Mouse (Mus musculus): ENCODE data around the gene Fbxl5.

The Fbxl5 gene

GRCm38 (mm10) chr5:43827366-43827765 is 5.9 kb upstream of the Fbxl5 start:
- DNase-seq (ENCODE audit: low read depth) = no peak

DNA sequence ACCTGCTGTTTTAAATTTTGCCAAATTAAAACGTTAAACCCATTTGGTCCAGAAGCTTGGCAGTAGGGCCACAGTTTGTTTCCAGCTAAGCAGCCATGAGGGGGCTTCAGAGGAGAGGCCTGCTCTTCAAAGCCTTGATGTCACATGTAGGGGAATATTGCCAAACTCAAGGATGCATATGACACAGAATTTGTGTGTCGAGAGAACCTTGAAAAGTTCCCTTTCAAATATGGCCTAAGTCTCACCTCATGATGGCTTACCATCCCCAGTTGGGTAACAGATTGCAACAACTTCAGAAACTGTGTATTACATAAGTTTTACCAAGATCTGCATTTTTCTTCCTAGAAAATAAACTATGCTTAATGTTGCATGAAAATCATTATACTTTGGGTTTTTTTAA is 5.4 kb upstream of the Fbxl5 start:
- DNase-seq (ENCODE audit: low read depth) = no peak

- DNase-seq (ENCODE audit: low read depth) = no peak
Observed at GRCm38 (mm10) chr5:43824580-43824979, 3.1 kb upstream of the Fbxl5 start.

GRCm38 (mm10) chr5:43822824-43823223 is 1.4 kb upstream of the Fbxl5 start:
- no peak for DNase-seq (ENCODE audit: low read depth)

- no peak for DNase-seq (ENCODE audit: low read depth)
Observed at GRCm38 (mm10) chr5:43822199-43822598, 761 bp upstream of the Fbxl5 start.

DNA sequence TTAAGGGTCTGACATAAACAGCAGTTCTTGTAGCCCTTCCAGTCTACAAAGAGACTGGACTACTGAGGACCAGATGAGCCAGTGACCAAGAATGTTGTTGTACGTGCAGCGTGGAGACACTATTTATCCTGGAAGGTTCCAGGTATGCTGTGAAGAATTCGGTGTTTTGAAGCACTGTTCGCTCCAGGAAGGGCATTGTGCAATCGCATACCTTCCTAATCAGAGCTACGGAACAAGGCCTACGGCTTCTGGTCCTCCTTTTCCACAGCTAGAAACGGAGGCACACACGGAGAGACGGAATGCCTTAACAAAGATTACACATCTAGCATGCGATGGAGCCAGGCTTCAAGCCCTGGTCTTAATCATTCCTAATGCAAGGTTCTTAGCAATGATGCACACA is 653 bp downstream of the Fbxl5 start:
- DNase-seq (ENCODE audit: low read depth) = no peak

DNA sequence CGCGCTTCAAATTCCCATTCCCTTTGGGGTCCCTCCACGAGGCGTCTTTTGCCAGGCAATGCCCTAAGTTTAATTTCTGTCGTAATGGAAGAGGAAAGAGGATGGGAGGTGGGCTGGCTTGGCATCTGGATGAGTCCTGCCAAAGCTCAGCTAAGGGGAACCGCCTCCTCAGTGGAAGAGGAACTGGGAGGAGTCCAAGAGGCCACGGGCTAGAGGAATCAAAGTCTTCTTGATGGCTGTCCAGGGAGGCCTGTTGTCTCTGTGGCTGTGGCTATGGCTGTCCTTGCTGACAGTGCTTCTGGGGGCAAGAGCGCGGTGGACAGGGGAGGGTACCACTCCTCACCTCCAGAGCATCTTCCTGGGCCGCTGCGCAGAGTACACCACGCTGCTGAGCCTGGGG is 2.7 kb downstream of the Fbxl5 start, which contains the start of gene Bst1:
Bst1 (plus strand) TSS at position 191 of the 400 bp plus-strand sequence.
- DNase-seq (ENCODE audit: low read depth) = no peak

GRCm38 (mm10) chr5:43815769-43816168 is 5.7 kb downstream of the Fbxl5 start:
- DNase-seq (ENCODE audit: low read depth) = no peak

GRCm38 (mm10) chr5:43814536-43814935 is 6.9 kb downstream of the Fbxl5 start:
- DNase-seq (ENCODE audit: low read depth) = no peak

DNA sequence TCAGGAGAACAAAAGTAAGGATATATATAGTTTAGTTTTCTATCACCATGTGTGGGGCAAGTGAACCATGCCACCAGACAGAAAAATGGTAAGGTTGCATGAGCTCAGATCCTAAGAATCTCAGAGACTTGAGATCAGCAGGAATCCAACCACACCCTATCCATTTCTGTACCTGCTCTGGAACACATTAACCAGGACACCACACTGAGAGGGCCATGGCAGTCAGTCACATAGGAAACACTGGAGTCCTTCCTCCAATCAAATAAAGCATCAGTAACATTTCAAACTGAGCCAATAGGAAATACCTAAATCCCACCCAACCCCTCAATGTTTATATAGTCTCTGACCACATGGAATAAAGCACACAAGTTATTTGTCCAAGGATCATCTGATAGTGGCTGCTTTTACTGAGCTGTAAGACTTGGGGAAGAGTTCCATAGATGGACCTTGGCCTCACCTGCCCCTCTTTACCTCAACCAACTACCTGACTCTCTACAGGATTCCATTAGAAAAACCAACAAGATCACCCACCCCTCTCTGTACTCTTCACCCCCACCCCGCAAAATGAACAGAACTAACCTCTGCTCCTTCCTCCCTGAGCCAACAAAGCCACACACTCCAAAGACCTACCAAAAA is 10.9 kb downstream of the Fbxl5 start:
- DNase-seq (ENCODE audit: low read depth) = no peak

- DNase-seq (ENCODE audit: low read depth) = peak; percentile 63
Observed at GRCm38 (mm10) chr5:43807744-43808696, 13.4 kb downstream of the Fbxl5 start.

DNA sequence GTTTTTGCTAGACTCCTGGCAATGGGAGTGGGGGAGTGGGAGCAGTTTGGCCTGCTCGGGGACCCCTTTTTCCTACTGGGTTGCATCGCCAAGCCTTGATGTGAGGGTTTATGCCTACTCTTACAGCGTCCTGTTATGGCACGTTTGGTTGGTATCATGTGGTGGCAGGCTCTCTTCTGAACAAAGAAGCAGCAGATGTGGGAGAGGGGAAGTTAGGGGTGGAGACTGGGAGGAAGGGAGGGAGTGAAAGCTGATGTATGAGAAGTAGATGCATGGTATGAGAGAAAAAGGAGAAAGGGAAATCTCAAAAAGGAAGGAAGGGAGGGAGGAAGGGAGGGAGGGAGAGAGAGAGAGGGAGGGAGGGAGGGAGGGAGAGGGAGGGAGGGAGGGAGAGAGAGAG is 14.5 kb downstream of the Fbxl5 start:
- no peak for DNase-seq (ENCODE audit: low read depth)

DNA sequence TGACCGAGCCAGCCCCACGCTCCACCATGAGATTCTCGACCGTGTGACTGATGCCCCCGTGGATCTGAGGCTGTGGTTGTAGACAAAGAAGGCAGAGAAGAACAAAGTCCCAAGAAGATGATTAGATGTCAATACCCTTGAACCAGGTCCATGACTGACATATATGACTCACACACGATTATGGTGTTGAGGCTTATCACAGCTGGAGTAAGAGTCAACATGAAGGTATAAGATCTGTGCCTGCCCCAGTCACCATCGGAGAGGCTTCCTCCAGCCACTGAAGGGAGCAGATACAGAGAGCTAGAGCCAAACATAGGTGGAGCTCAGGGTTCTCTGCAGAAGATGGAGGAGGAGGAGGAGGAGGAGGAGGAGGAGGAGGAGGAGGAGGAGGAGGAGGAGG is 15.1 kb downstream of the Fbxl5 start:
- no peak for DNase-seq (ENCODE audit: low read depth)

DNA sequence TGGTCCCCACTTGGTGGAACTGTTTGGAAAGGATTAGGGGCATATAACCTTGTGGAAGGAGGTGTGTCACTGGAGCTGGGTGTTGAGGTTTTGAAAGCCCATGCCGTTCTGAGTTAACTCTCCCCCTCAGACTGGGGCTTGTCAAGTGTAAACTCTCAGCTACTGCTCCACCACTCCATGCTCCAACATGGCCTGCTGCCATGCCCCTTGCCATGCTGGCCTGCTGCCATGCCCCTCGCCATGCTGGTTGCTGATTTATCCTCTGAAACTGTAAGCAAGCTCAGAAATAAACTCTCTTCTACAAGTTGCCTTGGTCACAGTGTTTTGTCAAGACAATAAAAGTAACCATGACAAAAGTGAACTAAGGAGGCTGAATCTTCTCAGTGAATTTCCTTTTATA is 16.0 kb downstream of the Fbxl5 start:
- DNase-seq (ENCODE audit: low read depth) = no peak

DNA sequence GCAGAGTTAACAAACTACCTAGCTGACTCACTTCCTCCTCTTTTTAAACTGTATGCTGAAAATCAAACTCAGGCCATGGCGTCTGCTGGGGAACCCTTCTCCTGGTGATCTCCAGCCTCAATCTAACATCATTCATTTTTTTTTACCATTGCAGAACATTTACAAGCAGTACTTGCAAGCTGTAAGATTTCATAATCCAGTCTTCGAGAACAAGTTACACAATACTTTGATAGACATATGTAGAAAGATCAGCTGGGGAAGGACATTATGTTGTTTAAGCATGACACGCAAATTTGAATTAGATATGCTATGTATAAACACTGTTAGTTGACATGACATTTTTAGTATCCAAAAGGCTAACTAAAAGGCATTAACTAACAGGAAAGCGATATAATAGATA is 19.6 kb downstream of the Fbxl5 start:
- no peak for DNase-seq (ENCODE audit: low read depth)

GRCm38 (mm10) chr5:43801253-43801652 is 20.2 kb downstream of the Fbxl5 start:
- no peak for DNase-seq (ENCODE audit: low read depth)

- no peak for DNase-seq (ENCODE audit: low read depth)
Observed at GRCm38 (mm10) chr5:43800700-43801099, 20.7 kb downstream of the Fbxl5 start.

- DNase-seq (ENCODE audit: low read depth) = peak; percentile 50
Observed at GRCm38 (mm10) chr5:43799530-43799929, 21.9 kb downstream of the Fbxl5 start.

DNA sequence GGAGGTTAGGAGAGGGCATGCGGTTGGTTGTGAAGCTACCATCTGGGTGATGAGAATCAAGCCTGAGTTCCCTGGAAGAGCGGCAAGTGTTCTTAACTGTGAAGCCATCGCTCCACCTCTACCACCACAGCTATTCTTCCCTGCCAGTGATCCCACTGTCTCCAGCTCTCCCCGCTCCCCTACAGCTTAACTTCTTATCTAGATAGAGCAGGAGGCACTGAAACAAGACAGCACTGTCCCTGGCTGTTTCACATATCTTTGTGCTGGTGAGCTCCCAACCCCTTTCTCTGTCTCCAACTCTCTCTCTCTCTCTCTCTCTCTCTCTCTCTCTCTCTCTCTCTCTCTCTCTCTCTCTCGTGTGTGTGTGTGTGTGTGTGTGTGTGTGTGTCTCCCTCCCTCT is 29.1 kb downstream of the Fbxl5 start:
- no peak for DNase-seq (ENCODE audit: low read depth)

DNA sequence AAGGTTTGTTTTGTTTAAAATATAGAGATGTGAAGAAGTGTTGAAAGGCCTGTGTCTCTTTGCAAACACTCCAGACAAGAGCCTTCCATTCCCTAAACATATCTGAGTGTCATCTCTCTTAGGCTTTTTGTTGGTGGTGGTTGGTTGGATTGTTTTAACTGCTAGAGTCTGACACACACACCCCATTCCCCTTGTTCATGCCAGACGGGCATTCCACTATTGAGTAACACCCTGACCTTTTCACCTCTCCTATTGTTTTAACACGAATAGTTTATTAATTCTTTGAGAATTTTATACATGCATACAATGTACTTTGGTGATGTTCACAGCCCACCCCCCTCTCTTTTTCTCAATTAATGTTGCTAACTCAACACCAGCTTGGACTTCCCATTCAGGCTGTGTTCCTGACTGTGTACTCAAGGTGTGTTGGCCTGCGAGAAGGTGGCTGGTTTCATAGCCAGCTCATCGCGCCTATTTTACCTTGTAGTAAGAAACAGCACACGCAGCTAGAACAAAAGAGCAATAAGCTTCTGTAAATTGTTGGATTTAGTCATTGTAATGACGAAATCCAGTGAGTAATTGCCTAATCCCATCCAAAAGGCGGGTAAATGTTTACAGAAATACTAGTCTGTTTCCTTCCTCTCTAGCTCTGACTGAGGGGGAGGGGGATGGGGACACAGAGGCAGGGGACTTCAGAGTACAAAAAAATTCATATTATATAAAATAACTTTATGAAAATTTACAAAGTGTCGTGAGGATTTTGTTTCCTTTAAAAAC is 33.3 kb downstream of the Fbxl5 start:
- peak; percentile 70 for DNase-seq (ENCODE audit: low read depth)

- no peak for DNase-seq (ENCODE audit: low read depth)
Observed at GRCm38 (mm10) chr5:43786607-43787006, 34.8 kb downstream of the Fbxl5 start.

DNA sequence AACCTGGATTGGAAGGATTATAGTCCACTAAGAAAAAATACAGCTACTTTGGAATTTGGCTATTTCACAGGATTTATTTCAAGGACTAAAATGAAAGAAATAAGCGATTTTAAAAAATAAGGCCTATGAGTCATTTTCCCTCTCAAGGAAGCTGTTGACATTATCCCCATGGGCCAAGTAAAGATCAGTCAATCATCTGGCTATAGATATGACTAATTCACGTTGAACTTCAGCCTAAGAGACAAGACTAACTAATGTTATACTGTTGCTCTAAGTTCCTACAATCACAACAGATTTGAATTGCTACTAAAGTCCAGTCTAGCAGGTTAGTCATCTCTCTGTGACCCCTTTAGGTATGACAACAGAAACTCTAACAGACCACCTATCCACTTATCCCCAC is 37.4 kb downstream of the Fbxl5 start:
- peak; percentile 68 for DNase-seq (ENCODE audit: low read depth)
